8 mouse cellular contexts compared by ENCODE assay signal in genomic region chrX:71215113-71215708, GRCm38 (mm10). TPM values are rescaled to one million over a fixed set of nuclear protein-coding genes. Genes with fewer than 3 reads are reported as not detected.
DNase-seq lines count a peak whose midpoint lies in the region; ATAC-seq and TF ChIP-seq lines count a peak whose summit lies in the region.

No protein-coding gene starts in this region.

- no peaks in the 10 kb centered on the region for H3K9me3 ChIP-seq in hindbrain, postnatal 0 days (ENCODE audit: low read length)

- intact Hi-C loops in left cerebral cortex, adult 2 months (cut with DNase I): loop anchor here (2.0 to 10.0 kb wide), 3 partner anchors 64 to 320 kb away; partner anchors contain the start of gene Mamld1
- intact Hi-C loops in left cerebral cortex, postnatal 36 days (cut with DNase I): loop anchor here (5.0 kb wide), 1 partner anchor 163 kb away; the partner anchor contains the start of gene Mamld1

- peak overlapping the region; percentile 53 for H3K27ac ChIP-seq in left cerebral cortex, adult 2 months
- no peak overlapping the region for H3K27ac ChIP-seq in hindbrain, postnatal 0 days
- peak overlapping the region; percentile 64 for H3K27ac ChIP-seq in small intestine, adult 2 months (ENCODE audit: insufficient read depth, low read depth, low read length)

- DNase-seq in left cerebral cortex, adult 2 months (ENCODE audit: extremely low spot score in 1 of 2, low spot score in 2 of 2): no peak
- DNase-seq in left cerebral cortex, postnatal 36 days (ENCODE audit: low spot score in 2 of 2): no peak
- DNase-seq in hindbrain, postnatal 0 days (ENCODE audit: low spot score): no peak
- DNase-seq in lung, postnatal 4 days: peak; percentile 31 to 40
- DNase-seq in layer of hippocampus, postnatal 25 days (ENCODE audit: extremely low spot score in 1 of 2, low spot score in 1 of 2): no peak

- peak; percentile 37 for ATAC-seq in activated CD4-positive, CD25-positive, alpha-beta regulatory T cell, adult 4 months
- ATAC-seq in erythroblast, adult 5-6 weeks (replicated peaks; ENCODE audit: low FRiP score, poor library complexity, severe bottlenecking): peak; percentile 76
- peak; percentile 84 for ATAC-seq in hindbrain, postnatal 0 days

- TF ChIP-seq POLR2A in small intestine, adult 2 months (IDR thresholded peaks at IDR 0.05; ENCODE audit: low read depth, low read length): no peak

- no peaks in the 10 kb centered on the region for H3K27me3 ChIP-seq in hindbrain, postnatal 0 days (ENCODE audit: insufficient read depth, low read length)
- H3K27me3 ChIP-seq in small intestine, adult 2 months (ENCODE audit: control insufficient read depth, insufficient read depth, low read length): no peaks in the 10 kb centered on the region

- peak overlapping the region; percentile 49 for H3K9ac ChIP-seq in hindbrain, postnatal 0 days (replicated peaks; ENCODE audit: low read length)

- H3K4me2 ChIP-seq in hindbrain, postnatal 0 days (ENCODE audit: low read depth, low read length): peak overlapping the region; percentile 65

- no peaks in the 10 kb centered on the region for H3K4me1 ChIP-seq in hindbrain, postnatal 0 days (ENCODE audit: insufficient read depth, low read length)
- peaks cover 6% of the 10 kb centered on the region; the same call in 1 of the 2 replicates for H3K4me1 ChIP-seq in small intestine, adult 2 months (ENCODE audit: control insufficient read depth, insufficient read depth, insufficient read length, low read length)

- WGBS in hindbrain, postnatal 0 days: 32% methylated on average over 27 of the region's 27 CpGs
- WGBS in small intestine, adult 2 months: 13% methylated on average over 27 of the region's 27 CpGs

- H3K4me3 ChIP-seq in left cerebral cortex, adult 2 months: peak overlapping the region; percentile 61
- H3K4me3 ChIP-seq in hindbrain, postnatal 0 days (ENCODE audit: low read length): peak overlapping the region; percentile 49
- H3K4me3 ChIP-seq in small intestine, adult 2 months (ENCODE audit: low read depth, low read length): peak overlapping the region; percentile 87

- TF ChIP-seq CTCF in left cerebral cortex, adult 2 months (IDR thresholded peaks at IDR 0.05): no peak
- no peak for TF ChIP-seq CTCF in hindbrain, postnatal 0 days (IDR thresholded peaks at IDR 0.05; ENCODE audit: low read depth)
- TF ChIP-seq CTCF in small intestine, adult 2 months (IDR thresholded peaks at IDR 0.05; ENCODE audit: extremely low read depth, insufficient read length, insufficient replicate concordance, low read depth, low read length): no peak

- H3K36me3 ChIP-seq in hindbrain, postnatal 0 days (ENCODE audit: insufficient read depth, low read length): no peaks in the 10 kb centered on the region
- no peaks in the 10 kb centered on the region for H3K36me3 ChIP-seq in small intestine, adult 2 months (ENCODE audit: control insufficient read depth, insufficient read depth, low read length)

RNA-seq across cellular contexts. Expression of gene Mtm1, which starts 4.6 kb away (rescaled TPM):
- 1 to 10 TPM; 6.0 to 7.8 TPM for total RNA-seq in left cerebral cortex, adult 2 months (2021)
- total RNA-seq in left cerebral cortex, postnatal 36 days (2021): 1 to 10 TPM; 6.2 to 8.2 TPM
- polyA plus RNA-seq in activated CD4-positive, CD25-positive, alpha-beta regulatory T cell, adult 4 months (2017; shearing (Covaris generic)): 1 to 10 TPM; 9.1 to 9.8 TPM
- total RNA-seq in erythroblast, adult 5-6 weeks (2015; ENCODE audit: low replicate concordance): 9.6 and 9.8 TPM in 2 replicates
- total RNA-seq in erythroblast, adult 5-6 weeks (2017; ENCODE audit: low replicate concordance): 6.8 and 16.2 TPM in 2 replicates
- 3.6 and 7.1 TPM in 2 replicates for total RNA-seq in hindbrain, postnatal 0 days (2014; rRNA removed)
- polyA plus RNA-seq in hindbrain, postnatal 0 days (2015; fragmentation: Nextera tagmentation; extraction: Ambion mirVana): 4.0 and 4.8 TPM in 2 replicates
- 0.83 and 2.6 TPM in 2 replicates for polyA plus RNA-seq in small intestine, adult 2 months (2012; rRNA removed)
- total RNA-seq in layer of hippocampus, postnatal 25 days (2021): 1 to 10 TPM; 5.1 to 7.8 TPM

Comparison
In these comparisons a context has a peak if more than half of its experiments do, and no peak if none do; other contexts are left out.
1. DNase-seq: peak in lung, postnatal 4 days (2 of 2); none in left cerebral cortex, adult 2 months (0 of 2), left cerebral cortex, postnatal 36 days (0 of 2), hindbrain, postnatal 0 days (single experiment) and layer of hippocampus, postnatal 25 days (0 of 2).
2. Peak in every context shown above with its lines, with median percentiles within 50 percentile points of each other: H3K4me3 ChIP-seq and ATAC-seq.